Mouse (Mus musculus) A20 (cell line): ENCODE results near the gene Eln.

Experiments used
- DNase-seq: peaks from one replicate; pipeline ENCODE4 v3.0.0-alpha.2; 2011; ENCODE audit warnings: low read depth, low spot score

The Eln gene

DNA sequence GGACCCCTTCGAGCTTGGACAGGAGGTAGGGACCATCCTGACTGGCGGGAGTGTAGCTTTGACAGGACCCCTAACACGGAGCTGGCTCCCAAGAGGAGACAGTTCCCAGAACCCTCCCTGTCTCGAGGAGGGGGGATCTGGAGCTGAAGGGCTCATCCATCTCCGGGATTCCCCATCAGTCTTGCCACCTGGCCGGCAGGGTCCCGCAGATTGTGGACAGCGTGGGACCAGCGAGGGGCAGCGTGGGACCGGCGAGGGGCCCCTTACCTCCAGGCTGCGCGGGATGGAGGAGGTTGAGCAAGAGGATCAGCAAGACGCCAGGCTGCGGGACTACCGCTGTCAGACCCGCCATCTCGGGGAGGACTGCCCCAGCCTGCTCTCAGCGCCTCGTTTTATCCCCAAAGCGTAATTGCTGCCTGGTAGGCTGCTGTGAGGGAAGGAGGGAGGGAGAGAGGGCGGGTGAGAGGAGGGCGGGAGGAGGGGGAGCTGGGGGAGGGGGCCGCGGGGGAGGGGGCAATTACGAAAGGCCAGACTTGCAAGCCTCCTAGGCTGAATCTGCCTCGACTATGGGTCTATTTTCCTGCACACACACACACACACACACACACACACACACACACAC, at the start of gene Eln:
Eln (minus strand) TSS at position 434 of the 622 bp plus-strand sequence.
- DNase-seq, result no peak

DNA sequence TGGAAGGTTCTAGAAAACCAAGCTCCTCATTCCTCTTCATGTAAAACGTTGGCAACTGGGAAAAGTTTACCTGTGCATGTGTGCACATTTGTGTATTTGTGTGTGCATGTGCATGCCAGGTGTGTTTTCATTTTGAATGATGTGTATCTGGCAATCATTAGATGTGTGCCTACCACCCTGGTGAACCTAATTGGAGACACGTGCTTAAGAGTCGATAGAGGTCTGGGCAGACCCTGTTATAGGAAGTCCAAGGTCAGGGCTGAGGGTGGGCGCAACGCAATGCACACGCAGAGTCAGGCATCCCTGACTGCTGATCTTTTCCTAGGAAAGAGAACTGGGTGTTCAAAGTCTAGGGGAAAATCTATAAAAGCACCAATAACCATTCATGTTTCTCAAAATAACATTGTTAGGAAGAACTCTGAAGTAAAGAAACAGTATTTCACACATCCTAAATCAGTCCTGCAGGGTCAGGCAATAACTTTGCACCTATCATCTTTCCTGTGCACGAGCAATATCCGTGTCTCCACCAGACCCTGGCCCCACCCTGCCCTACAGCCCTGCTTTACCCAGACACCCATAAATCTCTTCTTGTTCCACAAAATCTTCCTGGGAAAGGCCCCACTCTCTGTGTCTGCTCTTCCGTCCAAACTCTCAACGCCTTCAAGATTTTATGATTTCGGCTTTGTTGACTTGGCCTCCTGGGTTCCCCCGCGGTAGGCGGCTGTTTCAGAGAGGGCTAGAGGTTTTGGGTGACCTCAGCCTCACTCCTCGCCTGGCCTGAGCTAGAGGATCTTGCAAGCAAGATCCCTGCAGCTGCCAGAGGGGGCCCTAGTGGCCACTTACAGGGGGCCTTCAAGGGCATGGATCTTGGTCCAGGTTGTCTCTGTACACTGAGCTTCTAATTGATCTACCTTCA, 43.2 kb upstream of the Eln start:
- DNase-seq, result no peak

DNA sequence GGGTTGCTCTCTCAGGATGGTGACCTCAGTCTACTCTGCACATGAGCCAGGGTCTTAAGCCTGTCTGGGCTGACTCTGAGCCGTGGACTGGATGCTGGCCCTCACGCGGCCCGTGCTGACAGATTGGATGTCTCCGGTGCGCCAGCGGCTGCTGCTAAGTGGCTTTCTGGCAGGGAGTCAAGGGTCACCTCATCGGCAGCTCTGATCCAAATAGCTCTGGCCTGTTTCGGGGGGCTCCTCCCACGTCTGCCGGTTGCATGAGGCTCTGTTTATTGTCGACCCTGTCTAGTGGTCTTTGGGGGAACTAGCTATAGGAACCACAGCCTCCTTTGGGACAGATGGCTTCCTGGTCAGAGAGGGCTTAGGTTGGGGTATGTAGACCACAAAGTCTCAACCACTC, 41.1 kb upstream of the Eln start:
- DNase-seq, result no peak

DNA sequence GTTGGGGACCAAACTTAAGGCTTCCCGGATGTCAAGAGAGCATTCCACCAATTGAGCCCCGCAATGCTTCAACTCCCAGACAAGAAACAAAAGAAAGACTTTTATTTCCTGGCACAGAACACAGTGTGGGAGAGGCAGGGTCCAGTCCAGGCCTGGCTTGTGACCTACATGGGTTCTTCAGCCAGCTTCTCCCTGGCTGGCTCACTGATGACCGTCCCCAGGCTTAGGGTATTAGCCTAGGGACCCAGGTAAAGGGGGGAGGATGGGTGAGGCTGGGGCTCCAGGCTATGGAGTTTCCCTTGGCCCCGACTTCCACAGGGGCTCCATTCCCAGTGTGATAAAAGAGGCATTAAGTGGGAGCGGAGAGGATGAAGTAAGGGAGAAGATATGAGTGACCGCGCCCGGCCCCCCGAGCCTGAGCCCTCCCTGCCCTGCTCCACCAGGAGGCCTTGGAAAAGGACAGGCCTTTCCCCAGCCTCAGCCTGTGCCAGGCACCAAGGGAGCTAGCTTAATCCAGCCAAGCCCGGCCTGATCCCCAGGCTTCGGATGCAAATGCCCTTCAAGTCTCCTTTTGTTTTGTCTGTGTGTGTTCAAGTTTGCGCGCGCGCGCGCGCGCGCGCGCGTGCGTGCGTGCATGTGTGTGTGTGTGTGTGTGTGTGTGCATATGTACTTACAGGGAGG, 38.7 kb upstream of the Eln start:
- DNase-seq, result no peak

DNA sequence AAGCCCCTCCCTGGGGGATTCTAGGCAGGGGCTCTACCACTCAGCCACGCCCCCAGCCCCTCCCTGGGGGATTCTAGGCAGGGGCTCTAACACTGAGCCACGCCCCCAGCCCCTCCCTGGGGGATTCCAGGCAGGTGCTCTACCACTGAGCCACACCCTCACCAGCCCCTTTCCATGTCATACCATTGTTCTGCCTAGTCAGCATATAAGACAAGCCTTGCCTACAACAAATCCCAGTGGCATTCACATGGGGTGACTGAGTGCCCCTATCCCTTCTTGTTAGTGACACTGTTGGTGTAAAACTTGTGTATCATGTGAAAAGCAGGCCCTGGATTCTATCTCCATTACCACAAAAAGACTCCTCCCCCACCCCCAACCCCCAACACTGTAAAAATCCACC, 36.7 kb upstream of the Eln start:
- no peak for DNase-seq

DNA sequence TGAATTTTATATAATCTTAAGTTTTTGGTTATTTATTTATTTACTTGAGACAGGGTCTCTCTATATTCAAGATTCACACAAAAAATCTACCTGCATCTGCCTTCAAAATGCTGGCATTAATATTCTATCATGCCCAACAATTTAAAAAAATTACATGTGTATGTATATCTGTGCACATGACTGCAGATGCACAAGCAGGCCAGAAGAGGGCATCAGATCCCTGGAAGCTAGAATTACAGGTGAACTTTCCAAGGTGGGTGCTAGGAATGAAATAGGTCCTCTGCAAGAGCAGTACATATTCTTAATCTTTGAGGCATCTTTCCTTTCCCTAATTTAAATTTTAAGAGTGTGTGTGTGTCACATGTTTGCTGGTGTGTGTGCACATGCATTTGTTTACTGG, 33.8 kb upstream of the Eln start:
- DNase-seq, result peak; percentile 15

DNA sequence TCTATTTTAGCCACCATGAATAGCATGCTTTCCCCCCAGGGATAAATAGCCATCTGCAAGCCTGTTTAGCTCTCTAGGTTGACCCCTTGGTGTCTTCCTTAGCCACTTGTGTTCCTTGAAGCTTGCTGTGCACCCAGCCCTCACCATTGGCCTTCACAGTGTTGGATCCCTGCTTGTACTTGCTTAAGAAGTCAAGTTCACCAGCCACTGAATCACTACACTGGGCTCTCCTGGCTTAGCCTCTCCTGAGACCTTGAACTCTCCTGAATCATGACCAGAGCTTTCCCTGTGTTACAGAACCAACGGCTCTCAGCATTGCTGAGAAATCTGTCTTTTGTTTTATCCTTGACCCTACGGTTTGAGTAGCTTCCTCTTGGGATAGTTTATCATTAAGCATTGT, 33.0 kb upstream of the Eln start:
- DNase-seq, result no peak

DNA sequence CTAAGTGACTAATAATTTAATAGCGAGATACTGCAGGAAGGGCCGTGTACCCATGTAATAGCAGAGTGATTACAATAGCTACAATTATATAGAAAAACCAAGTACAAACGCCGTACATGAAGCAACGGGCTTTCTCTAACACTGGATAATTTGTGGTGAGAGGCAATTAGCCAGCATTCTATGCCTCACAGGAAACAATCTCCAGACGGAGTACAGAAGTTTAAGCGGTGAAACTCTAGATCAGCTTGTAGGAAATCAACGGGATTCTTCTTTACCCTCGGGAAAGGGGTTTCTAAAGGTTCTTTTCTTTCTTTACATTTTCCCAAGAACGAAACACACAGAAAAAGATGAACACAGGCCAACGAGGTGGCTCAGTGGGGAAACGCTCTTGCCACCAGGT, 29.4 kb upstream of the Eln start:
- DNase-seq, result no peak

DNA sequence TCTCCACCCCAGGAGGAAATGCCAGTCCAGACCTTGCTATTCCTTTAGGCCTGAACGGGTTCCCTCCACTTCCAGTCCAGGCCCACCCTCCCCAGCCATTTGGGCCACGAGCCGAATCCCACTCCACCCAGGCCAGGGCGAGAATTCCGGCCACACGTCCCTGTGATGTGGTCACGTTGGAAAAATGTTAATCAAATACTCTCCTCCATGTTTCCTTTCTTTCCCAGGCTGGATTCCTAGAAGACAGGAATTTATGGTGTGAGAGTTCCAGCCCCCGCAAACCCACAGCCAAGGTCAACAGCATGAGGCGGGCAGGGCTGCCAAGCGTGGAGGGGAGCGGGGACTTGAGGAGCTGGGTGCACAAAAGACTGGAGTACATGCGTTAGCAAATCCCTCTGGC, 25.4 kb upstream of the Eln start:
- DNase-seq, result no peak

DNA sequence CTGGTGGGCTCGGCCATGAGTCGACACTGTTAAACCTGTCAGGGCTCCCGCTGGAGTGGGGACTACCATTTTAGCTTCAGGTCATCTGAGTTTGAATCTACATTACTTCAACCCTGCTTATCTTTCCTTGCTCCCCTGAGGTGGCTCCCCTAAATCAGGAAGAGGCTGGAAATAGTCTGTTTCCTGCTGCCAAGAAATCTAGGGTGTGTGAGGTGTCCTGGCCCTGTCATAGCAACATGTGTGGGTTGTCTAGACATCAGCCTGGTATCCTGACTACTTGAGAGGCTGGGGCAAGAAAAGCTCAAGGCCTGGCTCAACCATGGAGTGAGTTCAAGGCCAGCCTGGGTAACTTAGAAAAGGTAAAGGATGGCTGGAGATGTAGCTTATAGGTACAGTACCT, 24.6 kb upstream of the Eln start:
- DNase-seq, result no peak

DNA sequence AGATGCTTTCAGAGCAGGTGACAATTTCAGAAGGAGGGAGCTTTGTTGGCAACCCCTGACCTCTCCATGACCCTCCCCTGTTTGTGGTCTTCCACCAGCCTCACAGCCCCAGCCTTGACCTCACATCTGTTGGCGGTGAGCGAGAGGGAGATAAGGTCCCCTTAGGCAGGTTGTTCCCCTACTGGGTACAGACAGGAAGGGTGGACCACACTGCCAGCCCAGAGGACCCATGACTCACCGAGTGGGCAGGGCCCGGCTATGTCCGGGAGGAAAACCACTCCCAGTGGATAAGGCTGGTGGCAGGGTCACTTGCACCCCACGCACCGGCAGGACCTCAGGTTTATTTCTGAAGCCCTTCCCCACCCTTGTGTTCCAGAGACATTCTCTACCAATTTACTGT, 22.1 kb upstream of the Eln start:
- no peak for DNase-seq

DNA sequence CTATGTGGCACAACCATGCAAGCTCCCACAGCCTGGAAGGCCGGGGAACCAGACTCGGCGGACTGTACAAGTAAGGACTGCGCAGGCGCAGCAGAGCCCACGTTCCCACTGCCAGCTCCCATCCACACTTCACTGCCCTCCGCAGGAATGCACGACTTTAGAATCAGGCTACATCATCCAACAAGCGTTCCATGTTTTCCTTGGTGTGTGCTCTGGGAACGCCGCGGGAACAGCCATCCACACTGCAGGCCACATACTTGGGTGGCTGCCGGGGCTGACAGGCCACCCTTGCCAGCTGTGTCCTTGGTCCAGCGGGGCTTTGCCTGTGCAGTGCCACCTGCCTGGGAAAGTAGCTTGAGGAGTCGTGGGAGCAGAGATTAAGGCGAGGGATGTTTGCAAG, 18.3 kb upstream of the Eln start:
- DNase-seq, result no peak

DNA sequence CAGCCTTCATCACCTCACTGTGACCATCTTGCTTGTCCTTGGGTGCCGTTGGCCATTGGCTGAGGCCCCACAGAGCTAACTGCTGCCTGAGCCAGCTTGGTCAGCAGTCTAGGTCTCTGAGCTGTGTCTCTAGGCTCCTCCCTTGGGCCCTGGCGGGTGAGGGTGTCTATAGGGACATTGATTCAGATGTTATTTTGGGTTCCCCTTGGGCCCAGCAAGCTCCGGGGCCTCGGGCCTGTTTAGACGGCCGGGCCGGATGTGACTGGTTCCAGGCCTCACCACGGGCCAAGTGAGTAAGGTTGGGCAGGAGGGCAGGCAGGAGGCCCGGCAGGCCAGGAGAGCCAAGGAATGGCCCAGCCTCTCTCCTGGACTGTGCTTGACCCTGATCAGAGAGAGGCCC, 16.2 kb upstream of the Eln start:
- DNase-seq, result no peak

DNA sequence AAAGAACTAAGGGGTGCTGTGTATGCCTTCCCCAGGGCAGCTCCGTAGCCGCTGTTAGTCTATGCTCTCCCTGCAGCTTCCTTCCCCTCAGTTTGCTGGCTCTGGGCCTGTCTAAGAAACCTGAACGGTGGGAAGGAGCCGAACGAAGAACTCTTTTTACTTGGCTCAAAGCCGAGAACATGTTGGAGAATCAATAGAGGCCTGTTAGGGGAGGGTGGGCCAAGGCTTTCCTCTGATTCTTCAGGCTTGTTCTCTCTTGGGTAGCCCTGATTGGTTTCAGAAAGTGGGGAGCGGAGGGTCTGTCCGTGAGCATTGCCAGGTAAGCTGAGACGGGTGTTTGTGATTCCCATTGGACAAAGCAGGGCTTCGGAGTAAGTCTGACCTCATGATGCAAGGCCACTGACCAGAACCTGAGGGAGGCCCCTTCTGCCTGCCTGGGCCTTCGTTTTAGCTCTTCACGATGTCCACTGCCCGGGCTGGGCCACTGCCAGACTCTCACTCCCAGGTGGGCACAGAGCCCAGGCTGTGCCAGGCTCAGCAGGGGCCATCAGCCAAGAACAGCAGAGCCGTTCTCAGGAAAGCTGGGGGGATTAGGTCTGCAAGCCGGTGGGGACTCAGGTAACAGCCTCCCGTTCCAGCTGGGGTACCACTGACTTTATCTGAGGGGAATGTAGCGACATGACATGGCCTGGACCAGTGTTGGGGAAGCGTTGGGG, 14.4 kb upstream of the Eln start:
- no peak for DNase-seq

DNA sequence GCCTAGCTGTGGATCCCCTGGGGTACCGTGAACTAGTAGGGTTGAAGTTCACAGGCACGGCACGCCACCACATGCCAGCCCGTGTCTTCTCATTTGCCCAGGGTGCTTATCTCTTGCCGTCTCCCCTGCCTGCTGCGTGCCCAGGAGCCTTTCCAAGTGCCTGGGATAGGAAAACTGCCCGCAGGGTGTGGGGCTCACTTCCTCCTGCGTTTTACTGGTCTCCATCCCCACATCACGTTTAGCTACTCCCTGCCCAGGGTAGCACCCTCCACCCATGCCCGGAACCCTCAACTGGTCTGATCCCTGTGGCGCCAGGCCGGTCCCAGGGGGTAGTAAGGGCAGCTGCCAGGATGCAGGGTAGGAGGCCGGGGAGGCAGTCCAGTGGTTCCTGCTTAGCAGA, 8.9 kb upstream of the Eln start:
- no peak for DNase-seq

DNA sequence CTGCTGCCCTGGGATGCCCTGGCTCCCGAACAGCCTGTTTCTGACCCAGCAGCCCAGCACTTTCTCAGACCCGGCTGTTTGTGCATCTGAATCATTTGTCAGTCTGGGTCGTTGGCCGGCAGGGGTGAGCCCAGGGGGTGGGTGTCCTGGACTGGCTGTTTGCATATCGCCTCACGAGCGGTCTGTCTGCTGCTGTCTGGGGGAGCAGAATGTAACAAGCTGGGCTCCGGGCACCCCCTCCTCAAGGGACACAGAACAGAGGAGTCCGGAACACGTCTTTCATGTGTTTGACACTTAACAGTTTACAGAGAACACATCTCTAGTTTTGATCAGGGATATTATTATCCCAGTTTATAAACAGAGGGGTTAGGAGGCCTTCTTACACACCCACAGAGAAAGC, 7.0 kb upstream of the Eln start:
- DNase-seq, result no peak

DNA sequence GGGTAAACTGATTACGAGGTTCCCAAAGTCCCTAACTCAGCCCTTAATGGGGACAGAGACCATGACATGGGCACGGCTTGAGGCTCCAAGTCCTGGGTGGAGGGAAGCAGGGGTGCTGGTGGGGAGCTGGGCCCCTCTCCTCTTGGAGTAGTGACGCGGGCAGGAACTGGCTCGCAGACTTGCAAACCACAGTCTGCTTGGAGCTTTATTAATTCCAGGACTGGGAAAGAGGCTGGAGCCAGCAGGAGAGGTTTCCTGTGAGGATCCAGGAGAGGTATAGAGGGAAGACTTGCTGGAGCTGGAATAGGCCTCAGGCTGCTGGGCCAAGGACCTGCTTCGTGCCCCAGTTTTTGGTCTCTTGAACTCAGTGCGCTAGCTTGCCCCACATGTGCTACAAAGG, 3.3 kb upstream of the Eln start:
- no peak for DNase-seq

DNA sequence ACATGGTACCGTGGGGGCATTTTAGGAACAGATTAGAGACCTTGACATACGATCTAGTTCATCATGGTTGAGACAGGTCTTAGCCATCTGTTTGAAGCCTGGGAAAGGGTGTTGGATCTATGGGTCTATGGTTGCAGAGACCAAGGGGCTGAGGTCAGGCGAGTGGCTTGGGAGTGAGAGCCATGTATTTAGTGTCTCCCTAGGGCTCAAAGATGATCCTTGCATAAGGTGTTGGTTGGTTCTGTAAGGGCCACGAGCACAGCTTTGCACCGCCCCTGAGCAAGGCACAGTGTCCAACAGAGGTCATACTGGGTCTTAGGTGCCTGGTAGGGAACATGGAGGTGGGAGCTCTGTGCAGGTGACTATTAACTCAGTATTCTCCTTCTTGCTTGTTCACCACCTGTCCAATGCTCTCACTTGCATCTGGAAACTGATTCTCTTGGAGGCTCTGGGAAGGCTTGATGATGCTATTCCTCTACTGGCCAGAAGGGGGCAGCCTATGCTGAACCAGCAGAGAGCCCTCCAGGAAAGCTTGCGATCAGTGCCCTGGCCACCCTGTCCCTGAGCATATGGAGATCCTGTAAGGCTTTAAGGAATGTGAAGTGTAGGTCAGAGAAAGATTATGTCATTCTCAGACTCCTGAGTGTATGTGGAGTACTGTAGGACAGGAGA, 960 bp upstream of the Eln start:
- peak; percentile 61 for DNase-seq

DNA sequence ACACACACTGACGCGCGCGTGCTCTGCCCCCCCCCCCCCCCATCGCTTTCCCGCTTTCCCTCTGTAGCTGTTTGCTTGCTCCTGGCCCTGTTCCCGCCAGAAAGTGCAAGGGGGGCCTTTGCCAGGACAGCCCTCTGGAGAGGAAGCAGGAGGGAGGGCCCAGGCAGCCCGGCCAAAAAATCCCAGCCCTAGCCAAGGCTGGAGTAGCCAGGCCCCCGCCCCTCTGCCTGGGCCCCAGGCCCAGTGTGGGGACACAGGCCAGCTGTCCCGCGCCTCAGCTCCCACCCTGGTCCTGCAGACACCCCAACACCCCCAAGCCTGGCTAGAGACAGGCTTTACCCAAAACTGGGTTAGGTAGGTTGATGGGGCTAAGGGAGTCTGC, 380 bp upstream of the Eln start:
- no peak for DNase-seq

DNA sequence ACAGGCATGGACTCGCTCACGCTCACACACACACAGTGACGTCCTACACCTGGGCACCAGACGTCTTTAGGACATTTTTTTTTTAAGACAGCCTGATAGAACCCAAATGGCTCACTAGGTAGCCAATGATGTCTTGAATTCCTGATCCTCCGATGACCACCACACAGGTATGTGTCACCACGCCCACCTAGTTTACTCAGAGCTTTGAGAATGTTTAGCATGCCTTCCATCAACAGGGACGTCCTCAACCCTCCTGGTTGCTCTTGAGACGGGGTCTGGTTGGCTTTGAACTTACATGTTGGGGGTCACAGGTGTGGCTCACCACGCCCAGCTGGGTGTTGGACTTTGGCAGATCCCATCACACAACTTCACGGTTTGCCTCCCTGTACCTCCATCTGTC, 922 bp downstream of the Eln start:
- no peak for DNase-seq

DNA sequence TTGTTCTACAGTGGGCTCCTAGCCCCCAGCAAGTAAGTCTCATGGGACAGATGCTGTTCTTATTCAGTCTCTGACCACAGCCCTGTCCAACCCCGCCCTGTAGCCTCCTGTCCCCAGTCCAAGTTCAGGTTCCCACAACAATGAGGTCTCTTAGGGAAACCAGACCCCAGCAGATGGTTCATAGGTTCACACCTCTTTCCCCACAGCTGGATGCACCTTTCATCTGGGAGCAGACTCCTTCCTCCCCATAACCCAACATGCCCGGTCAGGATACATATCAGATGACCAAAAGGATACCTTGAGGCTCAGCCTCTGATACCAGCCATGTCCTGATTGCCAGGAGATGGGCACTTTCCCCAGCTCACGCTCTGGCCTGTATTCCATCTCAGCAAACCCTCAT, 1.3 kb downstream of the Eln start:
- no peak for DNase-seq

DNA sequence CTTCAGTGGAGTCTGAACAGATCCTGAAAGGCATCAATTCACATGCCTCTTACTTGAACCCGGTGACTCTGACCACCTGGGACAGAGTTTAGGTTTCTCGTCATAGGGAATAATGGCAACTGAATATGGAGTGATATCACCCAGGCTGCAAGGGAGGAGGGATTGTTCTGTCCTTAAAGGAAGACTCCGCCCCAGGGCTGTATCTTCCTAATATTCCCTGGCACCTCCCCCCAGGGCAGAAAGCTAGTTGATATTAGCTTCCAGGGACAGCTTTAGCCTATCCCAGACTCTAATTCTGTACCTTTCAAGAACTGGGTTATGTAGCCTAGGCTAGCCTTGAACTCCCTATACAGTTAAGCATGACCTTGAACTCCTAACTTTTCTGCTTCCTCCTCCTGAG, 2.1 kb downstream of the Eln start:
- no peak for DNase-seq
